Mouse (Mus musculus) testis, adult 2 months (tissue): ENCODE measurements around the gene Sema4a. TPM values are rescaled to one million over a fixed set of nuclear protein-coding genes. Genes with fewer than 3 reads are reported as not detected.
A peak's percentile ranks its signal among the peaks of the same experiment; 100 is the strongest.

Source experiments
- H3K27ac ChIP-seq: fragments of 200-500 bp; 2 replicates; pipeline ENCODE4 v1.5.1; 2012; ENCODE audit warnings: low read depth, low read length; ENCODE audit not compliant: control insufficient read depth, insufficient read depth
- H3K27me3 ChIP-seq: fragments of 200-500 bp; 2 replicates; pipeline ENCODE4 v1.6.1; 2012; ENCODE audit warnings: mild to moderate bottlenecking, low read length, moderate library complexity; ENCODE audit not compliant: control insufficient read depth, insufficient read depth
- H3K36me3 ChIP-seq: fragments of 200-500 bp; 2 replicates; pipeline ENCODE4 v1.6.1; 2012; ENCODE audit warnings: mild to moderate bottlenecking, low read length; ENCODE audit not compliant: control insufficient read depth, insufficient read depth
- H3K4me1 ChIP-seq: fragments of 200-500 bp; 2 replicates; pipeline ENCODE4 v1.6.1; 2012; ENCODE audit warnings: low read length; ENCODE audit not compliant: control insufficient read depth, insufficient read depth
- H3K4me3 ChIP-seq: fragments of 200-500 bp; 2 replicates; pipeline ENCODE4 v1.5.1; 2012; ENCODE audit warnings: low read depth, mild to moderate bottlenecking, low read length, moderate library complexity, mixed read lengths; ENCODE audit not compliant: control insufficient read depth
- CTCF ChIP-seq: fragments of 200-500 bp; IDR thresholded peaks from 2 replicates; pipeline ENCODE4 v1.5.1; 2012; ENCODE audit warnings: low read depth, mild to moderate bottlenecking, inconsistent platforms, low read length, moderate library complexity; ENCODE audit not compliant: control insufficient read depth, insufficient read depth, insufficient replicate concordance
- POLR2A ChIP-seq: fragments of 200-500 bp; IDR thresholded peaks from 2 replicates; pipeline ENCODE4 v1.6.1; 2012; ENCODE audit warnings: low read depth, mild to moderate bottlenecking, inconsistent platforms, low read length, moderate library complexity; ENCODE audit not compliant: control insufficient read depth
- polyA plus RNA-seq: library from polyadenylated mRNA; depleted of rRNA; stranded (reverse); fragments of >200 nt; gene quantifications from 2 replicates; pipeline ENCODE4 v1.2.3, GENCODE M21; 2012

Sema4a gene
- polyA plus RNA-seq, 1 experiment = 58.9 TPM

DNA sequence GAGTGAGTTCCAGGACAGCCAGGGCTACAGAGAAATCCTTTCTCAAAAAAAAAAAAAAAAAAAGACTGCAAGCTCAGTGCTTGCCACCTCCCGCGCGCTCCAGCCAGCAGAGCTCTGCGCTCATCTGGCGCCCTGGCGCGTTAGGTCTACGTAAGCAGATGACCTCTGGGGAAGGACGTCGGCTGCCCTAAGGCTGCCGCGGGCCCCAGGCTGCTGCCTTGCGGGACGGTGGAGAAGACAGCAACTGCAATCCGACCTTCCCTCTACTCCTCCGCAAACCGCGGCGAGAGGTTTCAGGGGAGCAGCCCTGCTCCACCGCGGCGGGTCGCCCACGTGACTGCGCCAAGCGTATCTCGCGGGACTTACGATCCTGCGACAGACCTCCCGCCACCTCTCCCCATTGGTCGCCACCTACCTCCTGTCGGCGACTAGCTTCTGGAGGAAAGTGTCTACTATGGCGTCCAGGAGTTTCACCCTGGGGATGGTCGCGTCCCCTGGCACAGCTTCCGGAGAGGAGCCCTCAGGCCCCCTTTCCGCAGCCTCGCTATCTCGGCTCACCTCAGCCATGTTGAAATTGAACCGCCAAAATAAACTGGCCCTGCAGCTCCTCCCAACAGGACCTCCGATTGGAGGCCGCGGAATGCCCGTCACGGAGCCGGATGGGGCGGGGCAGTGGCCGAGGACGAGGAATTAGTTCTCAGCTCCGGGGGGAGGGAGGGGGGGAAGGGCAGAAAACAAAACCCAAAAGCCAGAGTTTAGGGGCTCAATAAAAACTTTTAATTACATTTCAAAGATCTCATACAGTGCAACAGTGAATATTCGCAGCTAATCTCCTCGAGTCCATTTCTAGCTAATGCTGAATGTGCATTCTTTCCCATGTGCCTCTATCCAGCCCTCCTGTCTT lies 51.0 kb downstream of the Sema4a start, which contains the start of gene Pmf1:
TSS of gene Pmf1 (minus strand) at position 591 of the 904 bp plus-strand sequence.
- Histone ChIP-seq H3K27ac (peak within 1 kb of the TSS; percentile 96), H3K4me1 (peaks cover 9% of the 10 kb centered on the region), H3K36me3 (no peaks in the 10 kb centered on the region), H3K4me3 (peak within 1 kb of the TSS; percentile 96), H3K27me3 (no peaks in the 10 kb centered on the region)
- TF ChIP-seq POLR2A = peak; percentile 88
- no peak for TF ChIP-seq CTCF

DNA sequence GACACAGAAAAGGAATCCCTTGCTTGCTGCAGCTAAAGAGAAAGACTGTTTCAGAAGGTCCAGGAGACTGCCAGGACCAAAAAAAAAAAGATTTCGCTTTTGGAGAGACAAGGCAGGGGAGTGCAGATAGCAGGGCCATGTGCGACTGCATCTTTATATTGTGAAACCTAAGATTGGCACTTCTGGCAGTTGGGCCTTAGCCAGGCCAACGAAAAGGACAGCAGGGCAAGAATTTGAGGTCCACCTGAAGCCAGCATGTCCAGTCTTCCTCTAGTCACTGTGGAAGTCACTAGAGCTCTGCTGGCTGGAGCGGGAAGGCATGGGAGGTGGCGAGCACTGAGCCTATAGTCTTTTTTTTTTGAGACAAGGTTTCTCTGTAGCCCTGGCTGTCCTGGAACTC lies 52.0 kb downstream of the Sema4a start:
- Histone ChIP-seq H3K27me3 (no peaks in the 10 kb centered on the region), H3K36me3 (no peaks in the 10 kb centered on the region; the same call in 1 of the 2 replicates), H3K4me1 (peaks cover 9% of the 10 kb centered on the region), H3K27ac (no peak overlapping the region), H3K4me3 (no peak overlapping the region)
- TF ChIP-seq POLR2A (no peak), CTCF (no peak)

DNA sequence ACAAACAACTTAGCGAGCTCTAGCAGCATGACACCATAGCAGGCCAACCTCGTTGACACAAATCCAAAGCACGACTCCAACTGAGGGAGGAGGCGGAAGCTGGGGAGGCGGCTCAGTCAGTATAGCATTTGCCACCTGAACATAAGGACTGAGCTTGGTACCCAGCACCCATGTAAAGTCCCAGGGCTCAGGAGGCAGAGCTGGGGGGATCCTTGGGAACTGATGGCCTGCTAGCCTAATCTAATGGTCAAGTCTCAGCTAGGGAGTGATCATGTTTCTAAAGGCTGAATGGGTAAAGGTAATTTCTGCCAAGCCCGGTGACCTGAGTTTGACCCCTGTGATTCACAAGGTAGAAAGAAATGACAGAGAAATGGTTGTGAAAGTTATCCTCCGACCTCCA lies 53.5 kb downstream of the Sema4a start:
- TF ChIP-seq POLR2A = no peak
- no peak for TF ChIP-seq CTCF
- H3K4me1 ChIP-seq = peaks cover 9% of the 10 kb centered on the region
- H3K4me3 ChIP-seq = no peak overlapping the region
- H3K36me3 ChIP-seq = no peaks in the 10 kb centered on the region; the same call in 1 of the 2 replicates
- no peak overlapping the region for H3K27ac ChIP-seq
- H3K27me3 ChIP-seq = no peaks in the 10 kb centered on the region

DNA sequence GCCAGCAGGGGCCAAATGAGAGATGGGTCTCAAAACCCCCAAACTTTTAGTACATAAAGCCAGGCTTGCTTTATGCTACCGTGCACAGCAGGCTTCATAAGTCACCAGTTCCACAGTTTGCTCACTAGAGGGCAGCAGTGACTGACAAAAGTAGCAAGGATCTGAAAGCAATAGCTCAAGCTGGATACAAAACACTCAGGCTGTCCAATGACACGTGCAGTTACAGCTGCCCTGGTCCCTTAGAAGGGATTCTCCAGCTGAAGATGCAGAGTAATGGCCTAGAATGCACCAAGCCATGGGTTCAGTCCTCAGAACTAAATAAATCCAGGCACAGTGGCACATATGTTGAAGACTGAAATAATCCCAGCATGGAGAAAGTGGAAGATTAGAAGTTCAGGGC lies 53.9 kb downstream of the Sema4a start:
- H3K4me3 ChIP-seq = no peak overlapping the region
- H3K27ac ChIP-seq = no peak overlapping the region
- no peaks in the 10 kb centered on the region; the same call in 1 of the 2 replicates for H3K36me3 ChIP-seq
- peaks cover 9% of the 10 kb centered on the region for H3K4me1 ChIP-seq
- H3K27me3 ChIP-seq = no peaks in the 10 kb centered on the region
- TF ChIP-seq POLR2A = no peak
- peak; percentile 41; the same call in 1 of the 2 replicates for TF ChIP-seq CTCF

DNA sequence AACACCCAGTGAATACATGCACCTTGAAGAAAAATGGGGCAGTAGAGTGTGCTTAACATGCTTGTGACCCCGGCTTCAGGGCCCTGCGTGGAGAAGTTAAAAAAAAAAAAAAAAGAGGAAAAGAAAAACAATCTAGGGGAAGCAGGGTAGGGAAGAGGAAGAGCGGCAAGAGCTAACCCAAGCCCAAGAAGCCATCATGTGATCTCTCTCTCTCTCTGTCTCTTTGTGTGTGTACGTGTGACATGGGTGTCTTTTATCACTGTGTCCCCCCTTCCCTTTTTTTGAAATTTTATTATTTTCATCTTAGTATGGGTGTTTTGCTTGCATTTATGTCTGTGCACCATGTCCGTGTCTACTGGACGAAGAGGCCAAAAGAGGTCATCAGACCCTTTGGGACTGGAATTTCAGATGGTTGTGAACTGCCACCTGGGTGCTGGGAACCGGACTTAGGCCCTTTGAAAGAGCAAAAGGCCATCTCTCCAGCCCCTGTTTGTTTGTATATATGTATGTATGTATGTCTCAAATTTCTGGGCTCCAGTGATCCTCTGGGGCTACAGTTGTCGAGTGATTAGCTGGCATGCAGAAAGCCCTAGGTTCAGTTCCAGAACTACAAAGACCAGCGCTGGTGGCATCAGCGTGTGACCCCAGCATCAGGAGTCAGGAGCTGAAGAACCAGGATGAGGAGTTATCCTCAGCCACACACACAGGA lies 57.3 kb downstream of the Sema4a start:
- H3K4me3 ChIP-seq = no peak overlapping the region
- H3K4me1 ChIP-seq = 0 out of 2 replicates have a peak, but pooled peaks cover 2% of the 10 kb centered on the region
- H3K36me3 ChIP-seq = no peaks in the 10 kb centered on the region; the same call in 1 of the 2 replicates
- H3K27me3 ChIP-seq = no peaks in the 10 kb centered on the region
- TF ChIP-seq CTCF (no peak), POLR2A (no peak)
- H3K27ac ChIP-seq = no peak overlapping the region

DNA sequence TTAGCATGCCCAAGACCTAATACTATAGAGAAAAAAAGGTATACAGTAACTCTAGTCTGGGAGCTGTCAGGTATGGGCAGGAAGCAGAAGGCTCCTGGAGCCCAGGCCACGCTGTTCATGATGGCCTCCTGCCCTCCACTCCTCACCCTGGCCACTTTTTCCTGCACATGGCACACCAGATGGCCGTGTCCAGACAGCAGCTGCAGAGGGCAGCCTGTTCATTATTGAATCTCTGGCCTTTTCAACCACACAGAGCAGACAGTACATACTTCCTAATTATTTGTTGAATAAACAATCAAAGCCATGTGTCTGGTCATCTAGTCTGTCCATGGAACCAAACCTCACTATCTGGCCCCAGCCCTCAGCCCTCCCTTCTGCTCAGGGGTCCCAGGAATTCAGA lies 62.3 kb downstream of the Sema4a start:
- 0 out of 2 replicates have a peak, but pooled peaks cover 2% of the 10 kb centered on the region for H3K4me1 ChIP-seq
- peaks cover 1% of the 10 kb centered on the region; the same call in 1 of the 2 replicates for H3K36me3 ChIP-seq
- no peak for TF ChIP-seq POLR2A
- TF ChIP-seq CTCF = no peak
- no peaks in the 10 kb centered on the region for H3K27me3 ChIP-seq
- H3K4me3 ChIP-seq = no peak overlapping the region
- no peak overlapping the region for H3K27ac ChIP-seq

DNA sequence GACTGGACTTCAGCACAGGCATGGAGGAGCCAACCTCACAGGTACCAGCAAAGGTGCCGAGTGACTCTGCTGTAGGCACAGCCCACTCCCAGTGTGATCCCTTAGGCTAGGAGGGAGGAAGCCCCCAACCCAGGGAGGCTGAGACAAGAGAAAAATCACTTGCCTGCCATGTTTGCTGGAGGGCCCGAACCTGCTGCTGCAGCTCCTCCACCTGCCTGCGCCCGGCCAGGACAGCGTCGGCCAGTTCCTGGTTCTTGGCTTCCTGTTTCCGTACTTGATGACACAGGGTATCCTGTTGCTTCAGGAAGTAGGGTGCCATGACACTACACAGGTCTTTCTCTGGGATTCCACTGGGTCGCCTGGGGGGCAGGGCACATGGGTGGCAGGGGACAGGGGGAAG lies 65.2 kb downstream of the Sema4a start:
- Histone ChIP-seq H3K4me1 (no peaks in the 10 kb centered on the region), H3K27me3 (no peaks in the 10 kb centered on the region), H3K4me3 (no peak overlapping the region), H3K36me3 (peaks cover 1% of the 10 kb centered on the region; the same call in 1 of the 2 replicates), H3K27ac (no peak overlapping the region)
- TF ChIP-seq CTCF (no peak), POLR2A (no peak)
